Mouse (Mus musculus) liver, embryonic 14.5 days (tissue): Measurements from ENCODE around the gene Mad2l1bp.

Source experiments
- CTCF ChIP-seq: IDR thresholded peaks from 2 replicates; pipeline ENCODE4 v1.5.1; 2016; ENCODE audit warnings: antibody characterized with exemption, low read depth, control low read depth
- EP300 ChIP-seq: IDR thresholded peaks from 2 replicates; pipeline ENCODE4 v1.6.1; 2016; ENCODE audit warnings: antibody characterized with exemption, low read depth

GRCm38 (mm10) chr17:46154336-46154735 lies 983 bp upstream of the Mad2l1bp start:
- TF ChIP-seq EP300 (no peak), CTCF (no peak)
